Mouse (Mus musculus): Measurements from ENCODE around the gene Lama1.
"Not testable (repeated sequence)": the region's sequence is repeated elsewhere in the genome, so short reads cannot be mapped to it uniquely, and the experiment has no call there.

The Lama1 gene

GRCm38 (mm10) chr17:67837351-67838090, 140.5 kb downstream of the Lama1 start:
- in situ Hi-C loops (cut with MboI, MseI) = no loop called here

DNA sequence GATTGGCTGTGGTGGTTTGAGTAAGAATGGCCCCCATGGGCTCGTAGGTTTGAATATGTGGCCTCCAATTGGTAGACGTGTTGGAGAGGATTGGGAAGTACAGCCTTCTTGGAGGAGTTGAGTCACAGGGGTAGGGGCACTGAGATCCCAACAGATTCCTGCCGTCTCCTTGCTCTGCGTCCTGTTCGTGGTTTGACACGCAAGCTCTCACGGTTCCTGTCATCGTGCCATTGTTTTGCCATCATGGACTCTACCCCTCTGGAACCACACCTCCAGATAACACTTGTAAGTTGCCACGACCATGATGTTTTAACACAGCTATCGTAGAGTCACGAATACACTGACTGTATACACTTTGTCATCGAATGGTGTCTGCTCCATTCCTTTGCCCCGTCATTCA, 141.9 kb downstream of the Lama1 start:
- in situ Hi-C loops (cut with MboI, MseI) = no loop called here

DNA sequence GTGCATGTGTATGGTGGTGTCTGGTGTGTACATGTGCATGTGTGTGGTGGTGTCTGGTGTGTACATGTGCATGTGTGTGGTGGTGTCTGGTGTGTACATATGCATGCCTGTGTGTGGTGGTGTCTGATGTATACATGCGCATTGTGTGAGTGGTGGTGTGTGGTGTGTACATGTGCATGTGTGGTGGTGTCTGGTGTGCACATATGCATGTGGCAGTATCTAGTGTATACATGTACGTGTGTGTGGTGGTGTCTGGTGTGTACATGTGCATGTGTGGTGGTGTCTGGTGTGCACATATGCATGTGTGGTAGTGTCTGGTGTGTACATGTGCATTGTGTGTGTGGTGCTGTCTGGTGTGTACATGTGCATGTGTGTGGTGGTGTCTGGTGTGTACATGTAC, 144.4 kb downstream of the Lama1 start:
- in situ Hi-C loops (cut with MboI, MseI) = not testable (repeated sequence)

- in situ Hi-C loops (cut with MboI, MseI) = loop anchor here in 1 of 2 experiments (10.0 kb wide), 1 partner anchor 304 kb away; no protein-coding TSS in a partner anchor
Observed at GRCm38 (mm10) chr17:67861080-67861630, 164.1 kb downstream of the Lama1 start.

DNA sequence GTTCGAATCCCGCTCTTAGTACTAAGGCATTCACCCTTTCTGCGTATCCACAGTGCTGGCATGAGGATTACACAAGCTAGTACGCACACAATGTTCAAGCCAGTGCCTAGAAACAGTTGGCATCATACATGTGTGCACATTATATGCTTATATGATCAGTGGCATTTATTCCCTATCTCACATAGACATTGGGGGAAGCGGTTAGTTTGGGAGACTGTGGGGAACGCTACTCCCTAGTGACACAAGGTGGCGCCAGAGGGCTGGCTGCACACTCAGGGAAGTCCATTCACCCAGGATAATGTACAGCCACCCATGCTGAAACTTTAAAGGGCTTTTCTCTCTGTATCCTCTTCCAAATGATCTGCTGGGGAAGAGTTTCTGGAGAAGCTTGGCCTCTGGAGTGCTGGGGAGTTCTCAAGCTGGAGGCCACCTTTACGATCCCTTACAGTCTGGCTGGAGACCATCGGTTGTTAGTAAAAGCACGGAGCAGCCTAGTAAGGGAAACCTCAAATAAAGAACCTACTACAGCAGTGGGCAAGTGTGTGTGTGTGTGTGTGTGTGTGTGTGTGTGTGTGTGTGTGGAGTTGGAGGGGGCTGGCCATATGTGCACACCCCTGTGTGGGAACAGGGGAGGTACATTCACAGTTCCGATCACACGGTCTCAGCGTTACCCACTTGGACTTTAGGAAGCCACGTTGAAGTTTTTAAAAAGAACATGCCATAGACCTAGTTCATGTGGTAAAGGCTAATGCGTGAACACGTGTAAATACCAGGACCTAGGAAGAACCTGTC, 164.9 kb downstream of the Lama1 start:
- in situ Hi-C loops (cut with MboI, MseI) = loop anchor here in 1 of 2 experiments (10.0 kb wide), 1 partner anchor 303 kb away; no protein-coding TSS in a partner anchor

DNA sequence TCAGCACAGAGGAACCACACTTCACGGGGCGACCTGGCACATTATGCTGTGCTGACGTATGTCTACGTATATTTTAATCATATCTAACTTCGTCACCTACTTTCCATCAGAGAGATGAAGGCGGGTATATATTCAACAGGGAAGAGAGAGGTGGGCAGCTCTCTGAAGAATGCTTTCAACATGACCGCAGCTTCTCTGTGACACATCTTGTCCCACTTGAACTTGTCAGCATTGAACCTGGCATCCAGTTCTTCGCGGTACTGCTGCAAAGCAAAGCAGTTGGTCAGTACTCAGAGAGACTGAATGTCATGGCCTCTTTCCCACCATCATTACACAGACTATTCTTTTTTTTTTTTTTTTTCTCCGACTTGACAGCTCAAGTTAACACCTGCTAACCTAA, 167.3 kb downstream of the Lama1 start:
- in situ Hi-C loops (cut with MboI, MseI) = loop anchor here in 1 of 2 experiments (10.0 kb wide), 1 partner anchor 300 kb away; no protein-coding TSS in a partner anchor

- in situ Hi-C loops (cut with MboI, MseI) = loop anchor here in 1 of 2 experiments (10.0 kb wide), 1 partner anchor 300 kb away; no protein-coding TSS in a partner anchor
Observed at GRCm38 (mm10) chr17:67864912-67865311, 167.9 kb downstream of the Lama1 start.

DNA sequence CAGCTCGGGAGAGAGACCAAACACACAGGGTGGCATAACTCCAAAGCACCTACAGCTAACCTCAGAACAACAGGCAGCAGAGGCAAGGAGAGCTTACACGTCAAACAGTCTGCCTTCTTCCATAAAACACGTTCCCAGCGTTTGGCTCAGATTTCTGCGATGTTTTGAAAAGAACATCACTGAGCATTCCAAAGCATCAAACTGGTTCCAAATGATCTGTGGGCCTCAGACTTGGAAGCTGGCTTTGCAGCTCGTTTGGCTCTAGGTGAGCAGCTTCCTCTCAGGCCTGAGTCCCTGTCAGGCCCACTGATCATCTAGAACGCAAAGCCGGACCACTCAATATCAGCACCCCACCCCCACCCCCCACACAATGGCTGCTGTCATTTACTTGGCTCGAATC, 169.0 kb downstream of the Lama1 start:
- in situ Hi-C loops (cut with MboI, MseI) = loop anchor here in 1 of 2 experiments (10.0 kb wide), 1 partner anchor 299 kb away; no protein-coding TSS in a partner anchor

GRCm38 (mm10) chr17:67866541-67867241, 169.6 kb downstream of the Lama1 start:
- in situ Hi-C loops (cut with MboI, MseI) = loop anchor here in 1 of 2 experiments (10.0 kb wide), 1 partner anchor 298 kb away; no protein-coding TSS in a partner anchor

GRCm38 (mm10) chr17:67869731-67870601, 172.9 kb downstream of the Lama1 start:
- in situ Hi-C loops (cut with MboI, MseI) = loop anchor here in 1 of 2 experiments (10.0 kb wide), 1 partner anchor 295 kb away; no protein-coding TSS in a partner anchor

Data from T-helper 17 cell (primary cell).